Mouse (Mus musculus) kidney, postnatal 0 days (tissue): ENCODE data around the gene C530008M17Rik. TPM values are rescaled to one million over a fixed set of nuclear protein-coding genes. Genes with fewer than 3 reads are reported as not detected.

Source experiments
- ATAC-seq: fragments of 200-750 bp; cut with Nextera tagmentation; replicated peaks from 2 replicates; pipeline ENCODE4 v1.8.0; 2017; ENCODE audit warnings: low read depth, moderate number of reproducible peaks, moderate TSS enrichment, moderate library complexity; ENCODE audit not compliant: low FRiP score
- DNase-seq: peaks from one replicate; pipeline ENCODE4 v3.0.0-alpha.2; 2016; ENCODE audit warnings: low spot score
- H3K27ac ChIP-seq: fragments of 300-500 bp; sonication (generic); 2 replicates; pipeline ENCODE4 v1.5.1; 2014; ENCODE audit warnings: mild to moderate bottlenecking
- H3K27me3 ChIP-seq: fragments of 300-500 bp; sonication (generic); 2 replicates; pipeline ENCODE4 v1.6.1; 2014; ENCODE audit warnings: low read length, mixed read lengths; ENCODE audit not compliant: insufficient read depth
- H3K36me3 ChIP-seq: fragments of 300-500 bp; sonication (generic); 2 replicates; pipeline ENCODE4 v1.6.1; 2014; ENCODE audit warnings: low read length, mixed read lengths; ENCODE audit not compliant: insufficient read depth
- H3K4me1 ChIP-seq: fragments of 300-500 bp; sonication (generic); replicated peaks from 2 replicates; pipeline ENCODE4 v1.6.1; 2014; ENCODE audit warnings: antibody characterized with exemption, low read length, mixed read lengths; ENCODE audit not compliant: insufficient read depth
- H3K4me2 ChIP-seq: fragments of 300-500 bp; sonication (generic); 2 replicates; pipeline ENCODE4 v1.6.1; 2014; ENCODE audit warnings: mild to moderate bottlenecking, low read length, moderate library complexity, mixed read lengths
- H3K4me3 ChIP-seq: fragments of 300-500 bp; sonication (generic); replicated peaks from 2 replicates; pipeline ENCODE4 v1.5.1; 2014; ENCODE audit warnings: low read depth, low read length
- H3K9ac ChIP-seq: fragments of 300-500 bp; sonication (generic); 2 replicates; pipeline ENCODE4 v1.6.1; 2014; ENCODE audit warnings: low read depth, low read length
- H3K9me3 ChIP-seq: fragments of 300-500 bp; sonication (generic); replicated peaks from 2 replicates; pipeline ENCODE4 v1.6.1; 2016; ENCODE audit warnings: low read length, inconsistent platforms, mixed read lengths
- CTCF ChIP-seq: IDR thresholded peaks from 2 replicates; pipeline ENCODE4 v1.5.1; 2016; ENCODE audit warnings: antibody characterized with exemption, low read depth, mild to moderate bottlenecking, moderate library complexity
- whole genome bisulfite sequencing: fragments of 180-500 bp; shearing (Covaris S2); extraction: QIAGEN DNeasy Blood & Tissue Kit; methylation state at CpG from one replicate; pipeline ENCODE4 v1.1.7; 2014; 5-methylcytosine and 5-hydroxymethylcytosine counted together
- polyA plus RNA-seq: library from polyadenylated mRNA; unstranded; fragments of >200 nt; fragmentation: Nextera tagmentation; extraction: Ambion mirVana; gene quantifications from 2 replicates; pipeline ENCODE4 v1.2.1, GENCODE M21; 2015

The C530008M17Rik gene
- polyA plus RNA-seq, 1 experiment from 2014 or later, result 6.8 TPM

GRCm38 (mm10) chr5:76623759-76624158, 32.6 kb upstream of the C530008M17Rik start:
- Histone ChIP-seq H3K9ac (no peak overlapping the region), H3K36me3 (peaks cover 8% of the 10 kb centered on the region; the same call in 1 of the 2 replicates), H3K4me2 (no peak overlapping the region), H3K27ac (no peak overlapping the region), H3K27me3 (no peaks in the 10 kb centered on the region), H3K4me3 (no peak overlapping the region), H3K4me1 (no peaks in the 10 kb centered on the region), H3K9me3 (no peaks in the 10 kb centered on the region)
- DNase-seq, result no peak
- ATAC-seq, result no peak
- whole genome bisulfite sequencing, result 94% methylated on average over 9 of the region's 9 CpGs
- no peak for TF ChIP-seq CTCF

- Histone ChIP-seq H3K9ac (no peak overlapping the region), H3K27me3 (no peaks in the 10 kb centered on the region), H3K4me2 (no peak overlapping the region), H3K9me3 (no peaks in the 10 kb centered on the region), H3K36me3 (0 out of 2 replicates have a peak, but pooled peaks cover 17% of the 10 kb centered on the region), H3K4me3 (no peak overlapping the region), H3K27ac (no peak overlapping the region), H3K4me1 (no peaks in the 10 kb centered on the region)
- WGBS, result 82% methylated on average over 1 of the region's 1 CpGs
- ATAC-seq (no peak), DNase-seq (no peak)
- no peak for TF ChIP-seq CTCF
Measured at GRCm38 (mm10) chr5:76627770-76628169, 28.5 kb upstream of the C530008M17Rik start.

GRCm38 (mm10) chr5:76634012-76634411, 22.3 kb upstream of the C530008M17Rik start:
- WGBS, result 57% methylated on average over 10 of the region's 10 CpGs
- no peak for TF ChIP-seq CTCF
- Histone ChIP-seq H3K27ac (no peak overlapping the region), H3K4me1 (no peaks in the 10 kb centered on the region), H3K4me2 (no peak overlapping the region), H3K4me3 (no peak overlapping the region), H3K9me3 (no peaks in the 10 kb centered on the region), H3K27me3 (no peaks in the 10 kb centered on the region), H3K9ac (no peak overlapping the region), H3K36me3 (peaks cover 34% of the 10 kb centered on the region; the same call in 1 of the 2 replicates)
- no peak for ATAC-seq
- DNase-seq, result peak; percentile 62

- Histone ChIP-seq H3K4me3 (no peak overlapping the region), H3K9me3 (no peaks in the 10 kb centered on the region), H3K4me2 (no peak overlapping the region), H3K9ac (no peak overlapping the region), H3K27ac (no peak overlapping the region), H3K36me3 (peaks cover 36% of the 10 kb centered on the region; the same call in 1 of the 2 replicates), H3K4me1 (no peaks in the 10 kb centered on the region), H3K27me3 (no peaks in the 10 kb centered on the region)
- ATAC-seq, result no peak
- 81% methylated on average over 2 of the region's 2 CpGs for WGBS
- peak; percentile 4 for DNase-seq
- peak; percentile 38; the same call in 1 of the 2 replicates for TF ChIP-seq CTCF
Measured at GRCm38 (mm10) chr5:76635592-76635991, 20.7 kb upstream of the C530008M17Rik start.

GRCm38 (mm10) chr5:76642076-76642475, 14.2 kb upstream of the C530008M17Rik start:
- no peak for ATAC-seq
- H3K27ac ChIP-seq, result no peak overlapping the region
- no peak overlapping the region for H3K9ac ChIP-seq
- whole genome bisulfite sequencing, result 95% methylated on average over 4 of the region's 4 CpGs
- no peak for DNase-seq
- H3K4me1 ChIP-seq, result no peaks in the 10 kb centered on the region
- H3K27me3 ChIP-seq, result no peaks in the 10 kb centered on the region
- no peaks in the 10 kb centered on the region for H3K9me3 ChIP-seq
- H3K4me3 ChIP-seq, result no peak overlapping the region
- peaks cover 27% of the 10 kb centered on the region; the same call in 1 of the 2 replicates for H3K36me3 ChIP-seq
- no peak overlapping the region for H3K4me2 ChIP-seq
- no peak for TF ChIP-seq CTCF

GRCm38 (mm10) chr5:76644234-76644633, 12.1 kb upstream of the C530008M17Rik start:
- WGBS, result 88% methylated on average over 7 of the region's 7 CpGs
- no peak overlapping the region for H3K27ac ChIP-seq
- no peaks in the 10 kb centered on the region for H3K27me3 ChIP-seq

More at GRCm38 (mm10) chr5:76644234-76644633, 12.1 kb upstream of the C530008M17Rik start:
- Histone ChIP-seq H3K36me3 (peaks cover 16% of the 10 kb centered on the region; the same call in 1 of the 2 replicates), H3K4me1 (no peaks in the 10 kb centered on the region), H3K4me2 (no peak overlapping the region), H3K9ac (no peak overlapping the region), H3K4me3 (no peak overlapping the region), H3K9me3 (no peaks in the 10 kb centered on the region)
- ATAC-seq (no peak), DNase-seq (no peak)
- TF ChIP-seq CTCF, result no peak
